Mouse (Mus musculus) gastrocnemius, postnatal 10 days (tissue): Measurements from ENCODE around the gene Tmem132b. TPM values are rescaled to one million over a fixed set of nuclear protein-coding genes. Genes with fewer than 3 reads are reported as not detected.
A peak's percentile ranks its signal among the peaks of the same experiment; 100 is the strongest.

Source experiments
- DNase-seq: peaks from one replicate; pipeline ENCODE4 v3.0.0; 2021; ENCODE audit warnings: mixed read lengths
- total RNA-seq, 2 experiments: library from RNA; stranded (reverse); gene quantifications; 2 replicates each; pipeline ENCODE4 v1.2.3; 2021

Tmem132b gene
- total RNA-seq, 2 experiments from 2014 or later = 0.21 to 0.56 TPM

DNA sequence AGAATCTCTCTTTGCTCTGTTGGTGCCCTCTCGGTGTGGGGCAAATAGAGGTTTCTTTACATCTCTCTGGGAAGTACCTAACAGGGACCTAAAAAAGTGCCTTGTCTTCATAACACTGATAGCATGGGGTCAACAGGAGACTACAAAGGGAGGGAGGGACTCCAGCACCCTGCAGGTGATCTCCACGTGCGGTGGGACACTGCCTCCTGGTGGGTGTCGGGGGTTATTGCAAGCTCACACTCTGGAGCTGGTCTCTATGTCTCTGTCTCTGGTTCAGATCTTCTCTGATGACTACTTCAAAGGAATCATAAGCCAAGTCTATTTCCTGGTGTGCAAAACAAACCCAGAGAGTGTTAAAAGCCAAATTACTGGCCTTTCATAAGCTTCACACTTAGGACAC lies 47.6 kb downstream of the Tmem132b start:
- DNase-seq = no peak

- no peak for DNase-seq
Measured at GRCm38 (mm10) chr5:125583298-125583697, 51.7 kb downstream of the Tmem132b start.

DNA sequence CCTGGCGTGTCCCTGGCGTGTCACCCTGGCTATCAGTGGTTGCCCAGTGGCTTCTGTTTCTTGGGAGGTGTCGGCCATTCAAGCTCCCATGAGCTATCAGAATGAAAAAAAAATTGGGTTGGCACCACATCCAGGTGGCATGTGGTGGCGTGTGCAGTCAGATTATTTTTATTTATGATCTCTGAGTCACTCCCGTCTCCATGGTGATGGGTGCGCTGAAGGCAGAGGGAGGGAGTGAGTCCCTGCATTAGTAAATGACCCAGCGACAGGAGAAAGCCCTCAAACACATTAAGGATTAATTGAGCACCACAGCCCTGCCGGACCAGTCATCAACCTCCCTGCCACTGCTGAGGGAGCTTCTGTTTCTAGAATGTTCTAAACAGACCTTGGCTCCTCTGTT lies 52.3 kb downstream of the Tmem132b start:
- DNase-seq = no peak

- no peak for DNase-seq
Measured at GRCm38 (mm10) chr5:125585211-125585610, 53.6 kb downstream of the Tmem132b start.

GRCm38 (mm10) chr5:125588203-125588602 lies 56.6 kb downstream of the Tmem132b start:
- no peak for DNase-seq

GRCm38 (mm10) chr5:125588876-125589667 lies 57.5 kb downstream of the Tmem132b start:
- DNase-seq = no peak

GRCm38 (mm10) chr5:125598056-125598455 lies 66.5 kb downstream of the Tmem132b start:
- no peak for DNase-seq

- no peak for DNase-seq
Measured at GRCm38 (mm10) chr5:125607146-125607545, 75.6 kb downstream of the Tmem132b start.

- no peak for DNase-seq
Measured at GRCm38 (mm10) chr5:125609968-125610367, 78.4 kb downstream of the Tmem132b start.

GRCm38 (mm10) chr5:125612460-125612859 lies 80.9 kb downstream of the Tmem132b start:
- no peak for DNase-seq

- no peak for DNase-seq
Measured at GRCm38 (mm10) chr5:125613136-125613535, 81.6 kb downstream of the Tmem132b start.

DNA sequence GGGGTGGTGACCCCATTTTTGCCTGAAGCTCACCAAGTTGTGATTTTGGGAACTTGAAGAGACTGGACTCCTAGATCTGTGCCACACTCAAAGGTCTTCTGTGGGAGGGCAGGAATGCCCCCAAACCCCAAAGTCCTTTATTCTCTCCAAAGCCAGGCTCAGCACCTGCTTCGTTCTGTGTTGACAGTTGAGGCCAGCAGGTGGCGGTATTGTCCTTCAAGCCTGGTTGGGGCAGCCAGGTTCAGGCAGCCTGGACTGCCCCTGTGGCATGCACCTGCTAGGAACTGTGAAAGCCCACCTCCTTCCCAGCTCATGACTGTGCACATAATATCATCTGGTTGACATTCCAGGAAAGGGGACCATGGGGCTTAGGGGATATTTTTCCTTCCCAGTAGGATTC lies 82.8 kb downstream of the Tmem132b start:
- DNase-seq = peak; percentile 14

GRCm38 (mm10) chr5:125617050-125617449 lies 85.5 kb downstream of the Tmem132b start:
- DNase-seq = no peak

DNA sequence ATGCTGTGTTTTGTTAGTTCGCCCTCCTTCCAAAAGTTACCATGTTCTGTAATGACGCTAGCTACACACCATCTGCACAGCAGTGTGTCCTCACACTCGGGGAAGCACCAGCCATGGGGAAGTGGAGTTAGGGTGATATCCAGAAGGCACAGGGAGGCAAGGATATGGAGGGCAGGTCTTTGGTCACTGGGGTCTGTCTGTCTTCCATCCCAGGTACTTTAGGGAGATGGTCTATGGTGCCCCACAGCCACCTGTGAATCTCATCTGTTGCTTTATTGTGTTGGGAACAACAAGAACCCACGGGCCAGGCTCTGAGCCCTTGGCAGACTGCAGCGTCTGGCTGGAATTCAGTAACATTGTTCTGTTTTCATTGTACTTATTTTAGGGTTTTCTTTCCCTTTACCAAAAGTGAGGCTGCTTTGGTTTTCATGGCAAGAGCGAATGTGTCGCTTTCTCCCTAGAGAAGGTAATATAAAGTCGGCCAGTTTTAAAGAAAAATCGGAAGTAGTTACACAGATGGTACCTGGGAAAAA lies 96.3 kb downstream of the Tmem132b start:
- no peak for DNase-seq

DNA sequence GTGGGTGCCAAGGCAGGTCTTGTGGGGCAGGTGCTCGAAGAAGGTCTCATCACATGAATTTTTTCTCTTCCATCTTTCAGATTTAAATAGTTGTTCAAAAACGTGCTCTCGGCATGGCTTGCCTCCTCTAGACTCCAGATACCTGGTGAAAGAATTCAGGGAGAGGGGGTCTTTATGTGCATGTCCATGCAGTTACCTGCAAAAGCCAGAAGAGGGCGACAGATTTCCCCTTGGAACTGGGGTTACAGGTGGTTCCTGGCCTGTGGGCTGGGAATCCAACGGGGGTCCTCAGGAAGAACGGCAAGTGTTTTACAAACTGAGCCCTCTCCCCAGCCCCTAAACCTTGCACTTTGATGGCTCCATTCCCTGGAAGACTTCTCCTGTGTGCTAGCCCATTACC lies 103.1 kb downstream of the Tmem132b start:
- DNase-seq = no peak

- no peak for DNase-seq
Measured at GRCm38 (mm10) chr5:125640966-125641365, 109.4 kb downstream of the Tmem132b start.

GRCm38 (mm10) chr5:125641531-125642147 lies 110.1 kb downstream of the Tmem132b start:
- no peak for DNase-seq

DNA sequence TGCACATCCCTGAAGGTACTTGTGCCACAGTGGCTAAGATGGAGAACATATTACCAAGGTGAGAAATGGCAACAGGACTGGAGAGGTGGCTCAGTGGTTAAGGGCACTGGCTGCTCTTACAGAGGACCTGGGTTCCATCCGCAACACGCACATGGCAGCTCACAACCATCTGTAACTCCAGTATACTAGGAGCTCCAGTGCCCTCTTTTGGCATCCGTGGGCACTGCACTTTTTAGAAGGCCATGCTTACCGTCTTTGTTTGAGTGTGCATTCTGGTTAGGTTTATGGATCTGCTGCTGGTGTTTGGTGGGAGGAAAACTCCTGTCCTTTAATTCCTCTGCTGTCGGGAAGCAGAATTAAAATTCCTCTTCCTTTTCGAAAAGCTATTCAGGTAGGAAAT lies 116.7 kb downstream of the Tmem132b start:
- DNase-seq = no peak

GRCm38 (mm10) chr5:125649982-125650381 lies 118.4 kb downstream of the Tmem132b start:
- no peak for DNase-seq

GRCm38 (mm10) chr5:125658101-125658500 lies 126.5 kb downstream of the Tmem132b start:
- DNase-seq = no peak

DNA sequence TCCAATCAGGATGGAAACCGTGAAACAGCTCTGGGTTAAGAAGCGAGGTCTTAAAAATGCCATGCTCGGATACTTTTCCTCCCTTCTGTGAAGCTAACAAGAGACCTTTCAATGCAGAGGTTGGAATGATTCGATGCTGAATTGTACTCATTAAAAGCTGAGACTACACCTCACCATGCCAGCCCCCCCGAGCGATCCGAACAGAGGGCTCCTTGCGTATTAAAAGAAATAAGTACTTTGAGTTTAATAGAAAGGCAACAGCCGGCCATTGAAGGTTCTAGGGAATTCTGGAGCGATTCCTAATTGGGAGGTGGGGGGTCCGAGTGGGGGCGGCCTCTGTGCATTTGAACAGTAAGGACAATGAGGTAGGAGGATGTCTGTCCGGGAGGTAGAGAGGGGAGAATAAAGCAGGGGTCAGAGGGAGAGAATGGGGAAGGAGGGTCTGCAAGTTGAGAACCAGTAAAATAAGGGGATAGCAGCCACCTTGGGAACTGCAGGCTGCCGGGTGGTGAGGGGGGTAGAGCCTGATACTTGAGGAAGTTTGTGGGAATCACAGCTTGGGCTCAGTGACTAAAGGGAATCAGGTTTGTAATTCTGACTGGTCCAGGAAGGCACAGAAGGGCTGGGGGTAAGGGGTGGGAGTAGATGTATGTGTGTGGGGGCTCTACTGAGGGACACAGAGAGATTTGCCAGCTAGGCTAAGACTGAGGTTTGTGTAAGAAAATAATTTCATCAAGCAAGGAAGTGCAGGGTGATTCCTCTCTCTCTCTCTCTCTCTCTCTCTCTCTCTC lies 127.6 kb downstream of the Tmem132b start:
- DNase-seq = no peak

DNA sequence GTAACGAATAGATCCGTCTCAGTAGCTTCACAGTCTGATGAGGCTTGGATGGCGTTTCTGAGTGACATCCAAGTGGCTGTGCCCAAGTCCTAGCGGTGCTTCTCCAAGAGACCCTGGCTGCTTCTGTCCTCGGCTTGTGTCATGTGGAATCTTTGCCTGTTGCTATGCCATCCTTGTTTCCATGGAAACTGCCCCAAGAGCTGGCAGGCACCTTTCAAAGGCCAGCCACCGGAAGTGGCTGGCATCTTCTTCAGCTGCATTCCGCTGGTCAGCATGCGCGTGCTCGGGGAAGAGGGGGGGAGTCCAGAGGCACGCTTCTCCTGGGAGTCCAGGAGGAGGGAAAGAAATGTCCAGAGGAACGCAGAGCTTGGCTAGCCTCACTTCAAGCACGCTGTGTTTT lies 144.0 kb downstream of the Tmem132b start:
- DNase-seq = no peak
